Mouse (Mus musculus) cortical plate, adult 2 months (tissue): ENCODE measurements around the gene Mcm3.

Experiments used
- CTCF ChIP-seq: fragments of 200-500 bp; IDR thresholded peaks from 2 replicates; pipeline ENCODE4 v1.5.1; 2011; ENCODE audit warnings: mild to moderate bottlenecking, control low read depth, low read length; ENCODE audit not compliant: insufficient read depth; ENCODE audit errors: extremely low read depth
- POLR2A ChIP-seq: fragments of 200-500 bp; IDR thresholded peaks from 2 replicates; pipeline ENCODE4 v1.6.1; 2011; ENCODE audit warnings: mild to moderate bottlenecking, low read length, control low read depth; ENCODE audit not compliant: insufficient read depth; ENCODE audit errors: extremely low read depth

GRCm38 (mm10) chr1:20759799-20760198 lies 60.3 kb downstream of the Mcm3 start:
- no peak for TF ChIP-seq CTCF
- no peak for TF ChIP-seq POLR2A
